Mouse (Mus musculus): ENCODE results near the gene Ncbp2.

- TF ChIP-seq CTCF (IDR thresholded peaks at IDR 0.05; ENCODE audit: borderline replicate concordance, control insufficient read depth, extremely low read depth, insufficient read depth, low read length, poor library complexity), result no peak
- TF ChIP-seq POLR2A (IDR thresholded peaks at IDR 0.05; ENCODE audit: control insufficient read depth, extremely low read depth, insufficient read depth, low read length, poor library complexity), result no peak
These were observed 980 bp upstream of the Ncbp2 start for GRCm38 (mm10) chr16:31947333-31947732.
